28 mouse cellular contexts compared by ENCODE assay signal in the genomic region with DNA sequence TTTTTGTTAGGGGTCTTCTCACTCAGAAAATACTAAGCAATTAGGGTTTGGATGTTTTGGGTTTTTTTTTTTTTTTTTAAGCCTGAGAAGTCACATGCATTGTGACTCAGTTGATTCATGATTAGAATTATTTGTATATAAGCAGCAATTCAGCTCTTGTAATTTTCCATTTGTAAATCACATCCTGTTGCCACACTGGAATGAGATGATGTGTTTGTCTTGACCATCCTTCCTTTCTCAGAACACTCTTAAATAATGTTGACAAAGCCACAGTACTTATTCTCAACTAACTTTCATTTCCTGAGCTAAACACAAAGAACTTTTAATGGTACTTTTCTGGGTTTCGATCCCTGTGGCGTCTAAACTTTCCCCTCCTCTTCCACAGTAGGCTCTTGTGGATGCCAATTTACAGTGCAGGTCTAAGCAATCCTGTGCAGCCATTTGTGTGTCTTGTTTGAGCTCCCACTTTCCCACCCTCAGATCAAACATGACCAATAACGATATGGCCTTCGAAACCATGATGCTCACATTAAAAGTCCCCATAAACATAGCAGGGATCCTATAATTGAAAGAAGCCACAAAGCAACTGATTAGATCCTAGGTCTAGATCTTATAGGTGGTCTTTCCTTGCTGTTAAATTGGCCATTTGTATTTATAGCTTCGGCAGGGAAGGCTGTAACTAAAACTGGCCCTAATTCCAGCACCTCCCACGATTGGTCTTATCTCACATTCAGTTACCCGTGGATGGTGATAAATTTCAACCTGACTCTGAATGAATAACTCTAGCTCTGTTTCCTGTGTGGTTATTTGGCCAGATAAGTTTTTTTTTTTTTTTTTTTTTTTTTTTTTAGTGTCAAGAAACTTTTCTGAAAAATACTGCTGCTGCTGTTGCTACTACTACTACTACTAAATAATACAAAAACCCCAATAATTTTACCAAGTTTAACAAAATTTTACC.
DNase-seq lines count a peak whose midpoint lies in the region; ATAC-seq and TF ChIP-seq lines count a peak whose summit lies in the region.
"Had no signal": no experiment of that assay in that cellular context is flagged by ENCODE, and none has a peak within 500 bp of the region (broad histone marks: within the 10 kb centered on the region; RNA-seq: fewer than 3 reads in every experiment).

No protein-coding gene starts in this region.

- no peak for DNase-seq in stomach, postnatal 0 days (ENCODE audit: low spot score)
- DNase-seq in NIH3T3 (ENCODE audit: low read depth) = peak; percentile 54
- DNase-seq in left cerebral cortex, postnatal 25 days (ENCODE audit: low spot score in 2 of 2) = no peak
- DNase-seq in cerebellum, postnatal 36 days = no peak
- DNase-seq: adrenal gland, postnatal 25 days; cerebellum, adult 18-20 months; cerebellum, postnatal 14 days; forebrain, postnatal 0 days; gastrocnemius, postnatal 14 days; heart, adult 18-20 months; heart, postnatal 36 days; kidney, adult 11 months; kidney, postnatal 25 days; lung, embryonic 14.5 days; thymus, postnatal 25 days had no signal

- TF ChIP-seq EP300 in stomach, postnatal 0 days (optimal IDR thresholded peaks at IDR 0.05) = no peak

- TF ChIP-seq CTCF in stomach, postnatal 0 days (IDR thresholded peaks at IDR 0.05; ENCODE audit: low read depth) = no peak

- intact Hi-C loops in left cerebral cortex, postnatal 25 days (cut with DNase I) = no loop called here

- no peak overlapping the region for H3K4me2 ChIP-seq in stomach, embryonic 14.5 days (replicated peaks; ENCODE audit: low read depth, low read length)
- H3K4me2 ChIP-seq in stomach, postnatal 0 days (replicated peaks; ENCODE audit: low read depth) = no peak overlapping the region
- H3K4me2 ChIP-seq in hindbrain, embryonic 13.5 days = no peak overlapping the region
- H3K4me2 ChIP-seq: embryonic facial prominence, embryonic 12.5 days; heart, embryonic 11.5 days; hindbrain, embryonic 14.5 days; limb, embryonic 12.5 days; liver, embryonic 15.5 days; lung, embryonic 14.5 days; midbrain, embryonic 12.5 days; neural tube, embryonic 13.5 days; stomach, embryonic 15.5 days had no signal

- H3K9me3 ChIP-seq in stomach, embryonic 14.5 days (ENCODE audit: control insufficient read depth, low read depth, low read length) = no peaks in the 10 kb centered on the region
- no peaks in the 10 kb centered on the region for H3K9me3 ChIP-seq in stomach, postnatal 0 days (ENCODE audit: control insufficient read depth, low read length)
- H3K9me3 ChIP-seq in hindbrain, embryonic 13.5 days = no peaks in the 10 kb centered on the region
- H3K9me3 ChIP-seq: embryonic facial prominence, embryonic 12.5 days; forebrain, embryonic 10.5 days; limb, embryonic 12.5 days; liver, embryonic 15.5 days; midbrain, embryonic 12.5 days; neural tube, embryonic 13.5 days; stomach, embryonic 15.5 days had no signal

- no peaks in the 10 kb centered on the region for H3K27me3 ChIP-seq in stomach, embryonic 14.5 days (ENCODE audit: control insufficient read depth, insufficient read depth, low read length)
- H3K27me3 ChIP-seq in stomach, postnatal 0 days (ENCODE audit: control insufficient read depth, insufficient read depth, low read length) = no peaks in the 10 kb centered on the region
- no peaks in the 10 kb centered on the region for H3K27me3 ChIP-seq in hindbrain, embryonic 13.5 days
- H3K27me3 ChIP-seq: embryonic facial prominence, embryonic 12.5 days; liver, embryonic 15.5 days; midbrain, embryonic 12.5 days; neural tube, embryonic 13.5 days; stomach, embryonic 15.5 days had no signal

- H3K4me3 ChIP-seq in stomach, embryonic 14.5 days (ENCODE audit: low read depth, low read length) = no peak overlapping the region
- H3K4me3 ChIP-seq in stomach, postnatal 0 days (ENCODE audit: low read depth, low read length) = no peak overlapping the region
- H3K4me3 ChIP-seq in hindbrain, embryonic 13.5 days = no peak overlapping the region
- H3K4me3 ChIP-seq: embryonic facial prominence, embryonic 12.5 days; forebrain, embryonic 10.5 days; limb, embryonic 12.5 days; liver, embryonic 15.5 days; midbrain, embryonic 12.5 days; neural tube, embryonic 13.5 days; stomach, embryonic 15.5 days had no signal

- no peaks in the 10 kb centered on the region for H3K4me1 ChIP-seq in stomach, embryonic 14.5 days (ENCODE audit: control insufficient read depth, insufficient read depth, low read length)
- no peaks in the 10 kb centered on the region for H3K4me1 ChIP-seq in stomach, postnatal 0 days (replicated peaks; ENCODE audit: control insufficient read depth, insufficient read depth)
- no peaks in the 10 kb centered on the region for H3K4me1 ChIP-seq in hindbrain, embryonic 13.5 days (replicated peaks)
- H3K4me1 ChIP-seq: embryonic facial prominence, embryonic 12.5 days; forebrain, embryonic 10.5 days; midbrain, embryonic 12.5 days; neural tube, embryonic 13.5 days; stomach, embryonic 15.5 days had no signal

- no peaks in the 10 kb centered on the region for H3K36me3 ChIP-seq in stomach, embryonic 14.5 days (ENCODE audit: control insufficient read depth, insufficient read depth, low read length)
- H3K36me3 ChIP-seq in stomach, postnatal 0 days (ENCODE audit: control insufficient read depth, insufficient read depth, low read length) = no peaks in the 10 kb centered on the region
- no peaks in the 10 kb centered on the region for H3K36me3 ChIP-seq in hindbrain, embryonic 13.5 days
- H3K36me3 ChIP-seq: embryonic facial prominence, embryonic 12.5 days; forebrain, embryonic 10.5 days; limb, embryonic 12.5 days; liver, embryonic 15.5 days; midbrain, embryonic 12.5 days; neural tube, embryonic 13.5 days; stomach, embryonic 15.5 days had no signal

- no peak overlapping the region for H3K27ac ChIP-seq in stomach, embryonic 14.5 days (ENCODE audit: low read length)
- H3K27ac ChIP-seq in stomach, postnatal 0 days (replicated peaks) = no peak overlapping the region
- H3K27ac ChIP-seq in hindbrain, embryonic 13.5 days = no peak overlapping the region
- H3K27ac ChIP-seq: embryonic facial prominence, embryonic 12.5 days; forebrain, embryonic 10.5 days; hindbrain, embryonic 14.5 days; limb, embryonic 12.5 days; liver, embryonic 15.5 days; midbrain, embryonic 12.5 days; neural tube, embryonic 13.5 days; stomach, embryonic 15.5 days had no signal

- WGBS in stomach, embryonic 14.5 days = 54% methylated on average over 7 of the region's 7 CpGs
- 51% methylated on average over 7 of the region's 7 CpGs for WGBS in stomach, postnatal 0 days
- WGBS in hindbrain, embryonic 13.5 days = 80% methylated on average over 7 of the region's 7 CpGs

- no peak overlapping the region for H3K9ac ChIP-seq in stomach, embryonic 14.5 days (replicated peaks; ENCODE audit: low read depth, low read length)
- no peak overlapping the region for H3K9ac ChIP-seq in stomach, postnatal 0 days (ENCODE audit: low read length)
- H3K9ac ChIP-seq in hindbrain, embryonic 13.5 days = no peak overlapping the region
- H3K9ac ChIP-seq: embryonic facial prominence, embryonic 12.5 days; forebrain, postnatal 0 days; hindbrain, embryonic 14.5 days; limb, embryonic 12.5 days; liver, embryonic 15.5 days; lung, embryonic 14.5 days; midbrain, embryonic 12.5 days; neural tube, embryonic 13.5 days; stomach, embryonic 15.5 days had no signal

- 0 out of 2 replicates have a peak, but pooled peaks have one; percentile 53 for ATAC-seq in stomach, embryonic 14.5 days (ENCODE audit: insufficient number of reproducible peaks, insufficient read depth, low FRiP score, low read depth)
- ATAC-seq in stomach, postnatal 0 days (ENCODE audit: low FRiP score, low TSS enrichment) = no peak
- ATAC-seq in hematopoietic stem cell, adult 5-6 weeks (replicated peaks in 1 of 2; ENCODE audit: insufficient read depth in 1 of 2, low FRiP score in 2 of 2, low TSS enrichment in 1 of 2, low read depth in 1 of 2, poor library complexity in 2 of 2, severe bottlenecking in 2 of 2) = peak; percentile 60 to 70; a peak in 3 of 4 replicates
- ATAC-seq in hindbrain, embryonic 13.5 days (ENCODE audit: low FRiP score) = no peak
- ATAC-seq: forebrain, postnatal 0 days; inflammation-experienced regulatory T-cells, adult 6 months had no signal

Comparison
In these comparisons a context has a peak if more than half of its experiments do, and no peak if none do; other contexts are left out.
1. ATAC-seq: peak in stomach, embryonic 14.5 days (single experiment) and hematopoietic stem cell, adult 5-6 weeks (2 of 2); none in stomach, postnatal 0 days (single experiment) and hindbrain, embryonic 13.5 days (single experiment).